ENCODE assay signal across 12 mouse cellular contexts in the genomic region with DNA sequence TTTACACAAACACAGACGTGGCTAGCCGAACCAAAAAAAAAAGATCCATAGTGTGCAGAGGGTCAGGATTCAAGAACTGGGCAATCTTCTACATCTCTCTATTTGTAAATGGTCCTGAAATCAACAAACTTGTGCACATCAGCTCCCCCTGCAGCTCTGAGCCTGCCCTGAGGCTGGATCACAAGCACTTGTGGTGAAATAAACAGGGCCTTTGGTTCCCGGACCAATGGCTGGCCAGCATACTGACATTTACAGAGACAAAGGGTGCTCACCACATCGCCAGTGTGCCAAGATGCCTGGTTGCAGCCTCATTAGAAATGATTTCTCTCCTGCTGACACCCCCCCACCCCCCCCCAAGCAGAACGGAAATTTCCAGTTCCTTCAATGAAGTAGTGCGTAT. TPM values are rescaled to one million over a fixed set of nuclear protein-coding genes. Genes with fewer than 3 reads are reported as not detected.
A peak's percentile ranks its signal among the peaks of the same experiment; 100 is the strongest.
DNase-seq lines count a peak whose midpoint lies in the region; ATAC-seq and TF ChIP-seq lines count a peak whose summit lies in the region.
"Had no signal": no experiment of that assay in that cellular context is flagged by ENCODE, and none has a peak within 500 bp of the region (broad histone marks: within the 10 kb centered on the region; RNA-seq: fewer than 3 reads in every experiment).

No protein-coding gene starts in this region.

- DNase-seq in kidney, adult 2 months = peak; percentile 26
- DNase-seq in kidney, adult 11 months = no peak
- DNase-seq in midbrain, embryonic 10.5 days (ENCODE audit: low spot score) = peak; percentile 41
- DNase-seq in hindbrain, embryonic 14.5 days (ENCODE audit: low spot score) = peak; percentile 33
- no peak for DNase-seq in stomach, postnatal 0 days (ENCODE audit: low spot score)
- DNase-seq in ovary, adult 18-20 months (ENCODE audit: low spot score) = no peak
- DNase-seq: adrenal gland, adult 2 months; cerebellum, adult 2 months; gastrocnemius, postnatal 25 days had no signal

- no peak for TF ChIP-seq EP300 in stomach, postnatal 0 days (optimal IDR thresholded peaks at IDR 0.05)

- no peaks in the 10 kb centered on the region for H3K4me1 ChIP-seq in kidney, adult 2 months (ENCODE audit: control insufficient read depth, insufficient read depth, low read length)
- H3K4me1 ChIP-seq in midbrain, embryonic 10.5 days = peaks cover 17% of the 10 kb centered on the region
- peaks cover 4% of the 10 kb centered on the region; the same call in 1 of the 2 replicates for H3K4me1 ChIP-seq in midbrain, embryonic 15.5 days
- H3K4me1 ChIP-seq in hindbrain, embryonic 14.5 days (replicated peaks; ENCODE audit: control insufficient read depth, insufficient read depth, low read length) = no peaks in the 10 kb centered on the region; the same call in 1 of the 2 replicates
- H3K4me1 ChIP-seq in stomach, postnatal 0 days (replicated peaks; ENCODE audit: control insufficient read depth, insufficient read depth) = no peaks in the 10 kb centered on the region

- H3K27ac ChIP-seq in kidney, adult 2 months (ENCODE audit: insufficient read depth, low read depth, low read length) = no peak overlapping the region
- H3K27ac ChIP-seq in midbrain, embryonic 10.5 days (replicated peaks) = peak overlapping the region; percentile 74
- no peak overlapping the region for H3K27ac ChIP-seq in midbrain, embryonic 15.5 days
- H3K27ac ChIP-seq in hindbrain, embryonic 14.5 days = no peak overlapping the region
- no peak overlapping the region for H3K27ac ChIP-seq in stomach, postnatal 0 days (replicated peaks)
- H3K27ac ChIP-seq: liver, embryonic 14.5 days had no signal

- H3K9me3 ChIP-seq in midbrain, embryonic 10.5 days (replicated peaks) = no peaks in the 10 kb centered on the region
- H3K9me3 ChIP-seq in midbrain, embryonic 15.5 days = no peaks in the 10 kb centered on the region
- H3K9me3 ChIP-seq in hindbrain, embryonic 14.5 days (ENCODE audit: control insufficient read depth, low read length) = peaks cover 4% of the 10 kb centered on the region; the same call in 1 of the 2 replicates
- H3K9me3 ChIP-seq in stomach, postnatal 0 days (ENCODE audit: control insufficient read depth, low read length) = no peaks in the 10 kb centered on the region

- TF ChIP-seq CTCF in kidney, adult 2 months (conservative IDR thresholded peaks at IDR 0.05; ENCODE audit: insufficient read depth, insufficient read length, low read depth, low read length) = no peak
- TF ChIP-seq CTCF in stomach, postnatal 0 days (IDR thresholded peaks at IDR 0.05; ENCODE audit: low read depth) = 0 out of 2 replicates have a peak, but pooled peaks have one; percentile 27

- TF ChIP-seq POLR2A in kidney, adult 2 months (IDR thresholded peaks at IDR 0.05; ENCODE audit: low read depth, low read length) = no peak

- H3K27me3 ChIP-seq in kidney, adult 2 months (replicated peaks; ENCODE audit: control insufficient read depth, insufficient read depth, low read length) = no peaks in the 10 kb centered on the region
- no peaks in the 10 kb centered on the region for H3K27me3 ChIP-seq in midbrain, embryonic 10.5 days (ENCODE audit: low read depth, poor library complexity, severe bottlenecking)
- H3K27me3 ChIP-seq in midbrain, embryonic 15.5 days (replicated peaks) = no peaks in the 10 kb centered on the region
- H3K27me3 ChIP-seq in hindbrain, embryonic 14.5 days (ENCODE audit: control insufficient read depth, insufficient read depth, low read length) = no peaks in the 10 kb centered on the region
- no peaks in the 10 kb centered on the region for H3K27me3 ChIP-seq in stomach, postnatal 0 days (ENCODE audit: control insufficient read depth, insufficient read depth, low read length)
- H3K27me3 ChIP-seq: CH12.LX had no signal

- H3K36me3 ChIP-seq in kidney, adult 2 months (ENCODE audit: control insufficient read depth, insufficient read depth, low read length) = no peaks in the 10 kb centered on the region
- H3K36me3 ChIP-seq in midbrain, embryonic 10.5 days = no peaks in the 10 kb centered on the region
- no peaks in the 10 kb centered on the region for H3K36me3 ChIP-seq in midbrain, embryonic 15.5 days (replicated peaks)
- no peaks in the 10 kb centered on the region for H3K36me3 ChIP-seq in hindbrain, embryonic 14.5 days (replicated peaks; ENCODE audit: control insufficient read depth, insufficient read depth)
- H3K36me3 ChIP-seq in stomach, postnatal 0 days (ENCODE audit: control insufficient read depth, insufficient read depth, low read length) = no peaks in the 10 kb centered on the region

- H3K4me2 ChIP-seq in midbrain, embryonic 15.5 days = no peak overlapping the region
- no peak overlapping the region for H3K4me2 ChIP-seq in hindbrain, embryonic 14.5 days (replicated peaks)
- H3K4me2 ChIP-seq in stomach, postnatal 0 days (replicated peaks; ENCODE audit: low read depth) = no peak overlapping the region

- WGBS in kidney, adult 2 months = 50% methylated on average over 6 of the region's 6 CpGs
- 37% methylated on average over 6 of the region's 6 CpGs for WGBS in midbrain, embryonic 10.5 days
- WGBS in midbrain, embryonic 15.5 days = 23% methylated on average over 6 of the region's 6 CpGs
- 32% methylated on average over 6 of the region's 6 CpGs for WGBS in hindbrain, embryonic 14.5 days
- 43% methylated on average over 6 of the region's 6 CpGs for WGBS in stomach, postnatal 0 days

- no peak overlapping the region for H3K9ac ChIP-seq in midbrain, embryonic 15.5 days
- no peak overlapping the region for H3K9ac ChIP-seq in hindbrain, embryonic 14.5 days
- no peak overlapping the region for H3K9ac ChIP-seq in stomach, postnatal 0 days (ENCODE audit: low read length)
- H3K9ac ChIP-seq: liver, embryonic 14.5 days had no signal

- ATAC-seq in midbrain, embryonic 15.5 days (replicated peaks) = no peak
- no peak for ATAC-seq in hindbrain, embryonic 14.5 days (ENCODE audit: low FRiP score)
- no peak for ATAC-seq in stomach, postnatal 0 days (ENCODE audit: low FRiP score, low TSS enrichment)

- H3K4me3 ChIP-seq in kidney, adult 2 months (ENCODE audit: insufficient read depth, low read depth, low read length) = no peak overlapping the region
- H3K4me3 ChIP-seq in midbrain, embryonic 10.5 days = 0 out of 2 replicates have a peak overlapping the region, but pooled peaks have one; percentile 3
- H3K4me3 ChIP-seq in midbrain, embryonic 15.5 days = no peak overlapping the region
- no peak overlapping the region for H3K4me3 ChIP-seq in hindbrain, embryonic 14.5 days (replicated peaks; ENCODE audit: low read length)
- H3K4me3 ChIP-seq in stomach, postnatal 0 days (ENCODE audit: low read depth, low read length) = no peak overlapping the region

RNA-seq across cellular contexts. Expression of a gene that starts 23.1 kb away (rescaled TPM):
- polyA plus RNA-seq in kidney, adult 2 months (2012; rRNA removed) = 33.4 and 40.2 TPM in 2 replicates
- polyA plus RNA-seq in midbrain, embryonic 10.5 days (2016; fragmentation: Nextera tagmentation; extraction: Ambion mirVana) = 2.3 and 6.1 TPM in 2 replicates
- polyA plus RNA-seq in midbrain, embryonic 15.5 days (2015; fragmentation: Nextera tagmentation; extraction: Ambion mirVana) = 2.9 and 3.3 TPM in 2 replicates
- 3.5 and 5.3 TPM in 2 replicates for polyA plus RNA-seq in hindbrain, embryonic 14.5 days (2014; fragmentation: Nextera tagmentation; extraction: Ambion mirVana)
- polyA plus RNA-seq in stomach, postnatal 0 days (2015; fragmentation: Nextera tagmentation; extraction: Ambion mirVana) = 58.6 and 59.2 TPM in 2 replicates

Comparison
In these comparisons a context has a peak if more than half of its experiments do, and no peak if none do; other contexts are left out.
1. DNase-seq: peak in kidney, adult 2 months (single experiment), midbrain, embryonic 10.5 days (single experiment) and hindbrain, embryonic 14.5 days (single experiment); none in kidney, adult 11 months (single experiment), stomach, postnatal 0 days (single experiment) and ovary, adult 18-20 months (single experiment).